Mouse (Mus musculus): Measurements from ENCODE around the gene Dnajb3.

DNA sequence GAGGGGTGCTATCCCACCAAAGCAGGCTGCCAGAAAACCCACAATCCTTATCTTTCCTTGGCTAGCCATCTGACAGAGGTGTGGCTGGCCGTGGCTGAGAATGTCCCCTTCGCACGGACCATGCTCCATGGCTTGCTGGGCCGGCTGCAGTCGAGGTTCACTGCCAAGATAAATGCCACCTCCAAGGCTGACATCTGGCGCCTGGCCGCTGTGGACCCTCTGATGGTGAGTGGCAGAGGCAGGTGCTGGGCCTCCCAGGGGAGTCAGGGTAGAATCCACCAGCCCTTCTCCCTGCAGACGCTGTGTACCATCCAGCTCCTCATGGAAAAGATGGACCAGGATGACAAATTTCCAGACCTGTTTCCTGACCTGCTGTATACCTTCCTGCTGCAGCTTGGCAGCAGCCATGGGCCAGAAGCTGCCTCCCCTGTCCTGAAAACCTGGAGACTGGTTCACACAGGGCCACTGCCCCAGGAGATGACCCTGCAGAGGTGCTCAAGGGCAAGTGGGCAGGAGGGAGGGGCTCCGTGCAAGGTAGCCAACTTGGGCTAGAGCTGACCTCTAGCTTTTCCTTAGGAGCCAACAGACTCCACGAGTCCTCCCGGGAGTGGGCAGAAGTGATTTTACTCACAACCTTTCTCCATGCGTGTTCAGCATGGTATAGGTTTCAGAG, 49.3 kb upstream of the Dnajb3 start:
- TF ChIP-seq CTCF (IDR thresholded peaks at IDR 0.05; ENCODE audit: extremely low read depth, insufficient read depth, insufficient read length, insufficient replicate concordance) (no peak), POLR2A (IDR thresholded peaks at IDR 0.05; ENCODE audit: low read depth, low read length) (no peak)

All from spleen, adult 2 months (tissue).